In genomic region chr3:94974528-94975422, GRCm38 (mm10) we compare ENCODE assay signal across 8 mouse cellular contexts. TPM values are rescaled to one million over a fixed set of nuclear protein-coding genes. Genes with fewer than 3 reads are reported as not detected.
DNase-seq lines count a peak whose midpoint lies in the region; ATAC-seq lines count a peak whose summit lies in the region.

TSS of gene Pi4kb (plus strand) at chr3:94974731.

- no peaks in the 10 kb centered on the region for H3K9me3 ChIP-seq in heart, embryonic 14.5 days (ENCODE audit: control insufficient read depth, low read length)
- no peaks in the 10 kb centered on the region for H3K9me3 ChIP-seq in liver, embryonic 13.5 days (replicated peaks)
- H3K9me3 ChIP-seq in stomach, embryonic 16.5 days (replicated peaks; ENCODE audit: control insufficient read depth, low read length), result no peaks in the 10 kb centered on the region

- peak within 1 kb of the TSS; percentile 82 for H3K4me2 ChIP-seq in heart, embryonic 14.5 days (ENCODE audit: low read length)
- peak within 1 kb of the TSS; percentile 80 for H3K4me2 ChIP-seq in liver, embryonic 13.5 days
- H3K4me2 ChIP-seq in stomach, embryonic 16.5 days (ENCODE audit: low read depth, low read length), result peak within 1 kb of the TSS; percentile 70

- peak within 1 kb of the TSS; percentile 97 for H3K9ac ChIP-seq in heart, embryonic 14.5 days (ENCODE audit: low read length)
- peak within 1 kb of the TSS; percentile 97 for H3K9ac ChIP-seq in liver, embryonic 13.5 days
- peak within 1 kb of the TSS; percentile 96 for H3K9ac ChIP-seq in stomach, embryonic 16.5 days (ENCODE audit: low read length)

- DNase-seq in c-Kit-negative CD71-positive TER-119-positive erythroid progenitor cells, embryonic 14.5 days (ENCODE audit: low read depth, low spot score), result peak; percentile 94
- DNase-seq in fibroblast of lung, adult 2 months (ENCODE audit: low read depth), result peak; percentile 78
- peak; percentile 92 for DNase-seq in kidney, postnatal 14 days
- DNase-seq in liver, embryonic 13.5 days, result peak; percentile 82
- peak; percentile 93 for DNase-seq in neural tube, embryonic 10.5 days (ENCODE audit: extremely low spot score, low spot score)

- peak; percentile 90 for ATAC-seq in CD4-positive, CD25-positive, alpha-beta regulatory T cell, adult 4 months
- peak; percentile 94 for ATAC-seq in heart, embryonic 14.5 days (ENCODE audit: insufficient number of reproducible peaks, insufficient read depth, low FRiP score, low read depth)
- peak; percentile 90 for ATAC-seq in liver, embryonic 13.5 days (ENCODE audit: low read depth)
- ATAC-seq in stomach, embryonic 16.5 days (ENCODE audit: insufficient read depth, low FRiP score), result peak; percentile 94

- H3K27ac ChIP-seq in heart, embryonic 14.5 days (replicated peaks in 1 of 2; ENCODE audit: control insufficient read depth in 1 of 2, insufficient read depth in 1 of 2, low read depth in 2 of 2, low read length in 2 of 2), result peak within 1 kb of the TSS; percentile 95 to 98
- H3K27ac ChIP-seq in liver, embryonic 13.5 days, result peak within 1 kb of the TSS; percentile 87
- H3K27ac ChIP-seq in stomach, embryonic 16.5 days (ENCODE audit: low read length), result peak within 1 kb of the TSS; percentile 95

- under 1% methylated on average over 53 of the region's 57 CpGs for WGBS in heart, embryonic 14.5 days
- WGBS in liver, embryonic 13.5 days (ENCODE audit: insufficient replicate concordance), result under 1% methylated on average over 55 of the region's 57 CpGs
- 0% methylated on average over 57 of the region's 57 CpGs for WGBS in stomach, embryonic 16.5 days

- H3K36me3 ChIP-seq in heart, embryonic 14.5 days (ENCODE audit: control insufficient read depth, insufficient read depth, low read length), result peaks cover 15% of the 10 kb centered on the region
- peaks cover 6% of the 10 kb centered on the region for H3K36me3 ChIP-seq in liver, embryonic 13.5 days
- no peaks in the 10 kb centered on the region for H3K36me3 ChIP-seq in stomach, embryonic 16.5 days (ENCODE audit: control insufficient read depth, insufficient read depth, low read length)

- no peaks in the 10 kb centered on the region for H3K27me3 ChIP-seq in heart, embryonic 14.5 days (ENCODE audit: control insufficient read depth, insufficient read depth, low read length)
- no peaks in the 10 kb centered on the region for H3K27me3 ChIP-seq in liver, embryonic 13.5 days
- H3K27me3 ChIP-seq in stomach, embryonic 16.5 days (ENCODE audit: control insufficient read depth, insufficient read depth, low read length), result no peaks in the 10 kb centered on the region

- H3K4me1 ChIP-seq in heart, embryonic 14.5 days (ENCODE audit: control insufficient read depth in 2 of 2, insufficient read depth in 2 of 2, low read length in 2 of 2), result peaks cover 8 to 14% of the 10 kb centered on the region in 2 experiments
- H3K4me1 ChIP-seq in liver, embryonic 13.5 days (replicated peaks), result peaks cover 35% of the 10 kb centered on the region
- peaks cover 11% of the 10 kb centered on the region for H3K4me1 ChIP-seq in stomach, embryonic 16.5 days (ENCODE audit: control insufficient read depth, insufficient read depth, low read length)

- peak within 1 kb of the TSS; percentile 94 to 99 for H3K4me3 ChIP-seq in heart, embryonic 14.5 days (ENCODE audit: control insufficient read depth in 1 of 2, insufficient read depth in 1 of 2, low read depth in 1 of 2, low read length in 2 of 2)
- H3K4me3 ChIP-seq in liver, embryonic 13.5 days (replicated peaks), result peak within 1 kb of the TSS; percentile 90
- H3K4me3 ChIP-seq in stomach, embryonic 16.5 days (replicated peaks; ENCODE audit: low read length), result peak within 1 kb of the TSS; percentile 95

RNA-seq across cellular contexts. Expression of gene Pi4kb, which starts in this region (rescaled TPM):
- 10 to 100 TPM in 1 of 2 experiments, 1 to 10 TPM in 1; 9.4 to 17.1 TPM for polyA plus RNA-seq in CD4-positive, CD25-positive, alpha-beta regulatory T cell, adult 4 months (2017; shearing (Covaris generic))
- polyA plus RNA-seq in heart, embryonic 14.5 days (2014; fragmentation: Nextera tagmentation; extraction: Ambion mirVana), result 17.4 and 21.8 TPM in 2 replicates
- polyA plus RNA-seq in liver, embryonic 13.5 days (2015; fragmentation: Nextera tagmentation; extraction: Ambion mirVana), result 11.6 and 12.4 TPM in 2 replicates
- 17.5 and 24.0 TPM in 2 replicates for polyA plus RNA-seq in stomach, embryonic 16.5 days (2015; fragmentation: Nextera tagmentation; extraction: Ambion mirVana)

Comparison
In these comparisons a context has a peak if more than half of its experiments do, and no peak if none do; other contexts are left out.
1. Peak in every context shown above with its lines: DNase-seq, ATAC-seq, H3K4me3 ChIP-seq and H3K27ac ChIP-seq.